Mouse (Mus musculus) skeletal muscle tissue, adult 2 months (tissue): ENCODE data around the gene Gm4836.
"Not testable (repeated sequence)": the region's sequence is repeated elsewhere in the genome, so short reads cannot be mapped to it uniquely, and the experiment has no call there.

Experiments
- DNase-seq: peaks from one replicate; pipeline ENCODE4 v3.0.0-alpha.2; 2012; ENCODE audit warnings: low read depth, low spot score

Gene Gm4836

DNA sequence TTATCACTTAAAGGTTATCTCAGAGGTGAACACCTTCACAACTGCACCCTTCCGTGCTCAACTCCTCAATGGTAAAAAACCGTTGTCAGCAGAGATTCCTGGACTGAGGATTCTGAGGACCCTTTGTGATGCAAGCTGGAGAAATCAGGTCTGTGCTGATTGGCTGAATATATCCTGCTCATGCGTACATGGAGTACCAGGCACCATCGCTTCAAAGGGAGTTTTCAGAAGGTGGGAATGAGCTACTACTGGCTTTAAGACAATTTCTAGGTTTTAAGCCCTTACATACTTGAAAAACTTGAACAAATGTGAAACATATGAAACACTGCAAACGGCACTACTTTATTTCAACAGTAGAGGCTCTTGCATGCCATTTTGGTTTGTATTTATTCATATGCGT is at the start of gene Gm4836:
TSS of gene Gm4836 (minus strand) at position 101 of the 400 bp plus-strand sequence.
- not testable (repeated sequence) for DNase-seq
